Mouse (Mus musculus) B cell, adult 62 days (primary cell): Measurements from ENCODE around the gene Smyd5. TPM values are rescaled to one million over a fixed set of nuclear protein-coding genes. Genes with fewer than 3 reads are reported as not detected.

Experiments
- total RNA-seq: library from RNA; stranded (reverse); gene quantifications from 4 replicates; pipeline ENCODE4 v1.2.4, GENCODE M21; 2023

Gene Smyd5
- total RNA-seq = 42.4 to 49.5 TPM (median 45.6 TPM) in 4 replicates

GRCm38 (mm10) chr6:85431842-85432431, at the start of gene Smyd5:
Gene Smyd5, plus strand, starts transcription at chr6:85431989.

GRCm38 (mm10) chr6:85423836-85424379, 7.9 kb upstream of the Smyd5 start, which contains the start of gene Noto:
Gene Noto, plus strand, starts transcription at chr6:85423886.

GRCm38 (mm10) chr6:85450697-85451663, 19.2 kb downstream of the Smyd5 start, which contains the start of gene Cct7:
Gene Cct7, plus strand, starts transcription at chr6:85451514.

GRCm38 (mm10) chr6:85451664-85452410, 20.0 kb downstream of the Smyd5 start, which contains the start of gene Pradc1:
Gene Pradc1, minus strand, starts transcription at chr6:85451970.

Other genes with a start within 250 kb of the Smyd5 start
- not detected in 4 replicates for gene Emx1, start 244.6 kb upstream of the Smyd5 start, total RNA-seq
- 13.0 to 17.2 TPM (median 14.0 TPM) in 4 replicates for gene Sfxn5, start 98.6 kb upstream of the Smyd5 start, total RNA-seq
- gene Rab11fip5, start 57.4 kb upstream of the Smyd5 start, total RNA-seq = 1.2 to 2.2 TPM (median 1.7 TPM) in 4 replicates
- not detected in 4 replicates for gene Noto, start 8.1 kb upstream of the Smyd5 start, total RNA-seq
- gene Cct7, start 19.5 kb downstream of the Smyd5 start, total RNA-seq = 136 to 160 TPM (median 153 TPM) in 4 replicates
- gene Pradc1, start 20.0 kb downstream of the Smyd5 start, total RNA-seq = 10.2 to 20.2 TPM (median 11.7 TPM) in 4 replicates
- gene Fbxo41, start 71.0 kb downstream of the Smyd5 start, total RNA-seq = not detected in 4 replicates
- gene Egr4, start 81.6 kb downstream of the Smyd5 start, total RNA-seq = 0.41 to 0.88 TPM (median 0.67 TPM) in 4 replicates
- gene Alms1, start 155.5 kb downstream of the Smyd5 start, total RNA-seq = 4.4 to 5.7 TPM (median 5.1 TPM) in 4 replicates